Mouse (Mus musculus) C2C12 (cell line): Measurements from ENCODE around the gene Egfr. TPM values are rescaled to one million over a fixed set of nuclear protein-coding genes. Genes with fewer than 3 reads are reported as not detected.

Source experiments
- H3K27me3 ChIP-seq: one replicate; pipeline ENCODE4 v1.6.1; 2011; ENCODE audit not compliant: control insufficient read depth, insufficient read depth, insufficient read length
- H3K36me3 ChIP-seq: one replicate; pipeline ENCODE4 v1.6.1; 2011; ENCODE audit not compliant: control insufficient read depth, insufficient read depth
- H3K4me3 ChIP-seq: one replicate; pipeline ENCODE4 v1.5.1; 2011; ENCODE audit warnings: mild to moderate bottlenecking, control low read depth; ENCODE audit not compliant: poor library complexity, insufficient read depth, severe bottlenecking
- H3K79me2 ChIP-seq: one replicate; pipeline ENCODE4 v1.6.1; 2011; ENCODE audit not compliant: control insufficient read depth, insufficient read depth
- H3K79me3 ChIP-seq: one replicate; pipeline ENCODE4 v1.6.1; 2011; ENCODE audit warnings: low read depth, control low read depth
- H3ac ChIP-seq: one replicate; pipeline ENCODE3; 2011; ENCODE audit warnings: low read depth; ENCODE audit not compliant: control insufficient read depth, insufficient read length
- CEBPB ChIP-seq: IDR thresholded peaks from one replicate; pipeline ENCODE4 v1.6.1; 2011; ENCODE audit warnings: low read depth, mild to moderate bottlenecking, control low read depth, moderate library complexity
- CTCF ChIP-seq: IDR thresholded peaks from one replicate; pipeline ENCODE4 v1.5.1; 2011; ENCODE audit not compliant: control insufficient read depth, insufficient read depth, insufficient read length
- FOSL1 ChIP-seq: IDR thresholded peaks from one replicate; pipeline ENCODE4 v1.8.0; 2011; ENCODE audit warnings: mild to moderate bottlenecking, low read length; ENCODE audit not compliant: poor library complexity, insufficient read depth, severe bottlenecking
- MAX ChIP-seq: IDR thresholded peaks from one replicate; pipeline ENCODE4 v1.6.1; 2011; ENCODE audit warnings: mild to moderate bottlenecking, control low read depth
- MYOD1 ChIP-seq: IDR thresholded peaks from one replicate; pipeline ENCODE4 v1.6.1; 2011; ENCODE audit warnings: low read depth; ENCODE audit not compliant: control insufficient read depth, insufficient read length
- MYOG ChIP-seq: IDR thresholded peaks from one replicate; pipeline ENCODE4 v1.6.1; 2011; ENCODE audit not compliant: control insufficient read depth, insufficient read length; ENCODE audit errors: extremely low read depth
- USF1 ChIP-seq: IDR thresholded peaks from one replicate; pipeline ENCODE4 v1.6.1; 2011; ENCODE audit warnings: low read depth, mild to moderate bottlenecking, control low read depth, moderate library complexity
- long read RNA-seq, 2 experiments: library from polyadenylated mRNA; unstranded; transcript quantifications; one replicate each; pipeline ENCODE4 v2.0.0; 2019 to 2020
- polyA plus RNA-seq: library from polyadenylated mRNA; unstranded; fragments of >200 nt; fragmentation: generic; extraction: Trizol; gene quantifications from one replicate; pipeline ENCODE4 v1.2.1, GENCODE M21; 2012; ENCODE audit warnings: missing spikeins

The Egfr gene
- 3.8 TPM for polyA plus RNA-seq
- long read RNA-seq, experiment 1, partial matches to known transcripts: 1 of 2 reads
- long read RNA-seq, experiment 1, other reads (novel, unspliced or antisense): 1 of 2 reads
- long read RNA-seq, experiment 2, full-length matches to known transcripts: 8 of 13 reads
- long read RNA-seq, experiment 2, partial matches to known transcripts: 3 of 13 reads
- long read RNA-seq, experiment 2, other reads (novel, unspliced or antisense): 2 of 13 reads

- TF ChIP-seq USF1 (no peak), MYOG (no peak), CTCF (no peak), FOSL1 (no peak), CEBPB (no peak), MYOD1 (no peak), MAX (no peak)
- peaks cover 16% of the 10 kb centered on the region for H3K79me2 ChIP-seq
- H3K36me3 ChIP-seq: no peaks in the 10 kb centered on the region
- no peaks in the 10 kb centered on the region for H3K79me3 ChIP-seq
- no peaks in the 10 kb centered on the region for H3K27me3 ChIP-seq
- peak within 1 kb of the TSS; percentile 81 for H3ac ChIP-seq
- peak within 1 kb of the TSS; percentile 52 for H3K4me3 ChIP-seq
These were observed at the start of gene Egfr for GRCm38 (mm10) chr11:16752007-16752348. Gene Egfr (plus strand): TSS chr11:16752203.

- Histone ChIP-seq H3K27me3 (no peaks in the 10 kb centered on the region), H3K79me3 (no peaks in the 10 kb centered on the region), H3K4me3 (no peak overlapping the region), H3ac (no peak overlapping the region), H3K36me3 (no peaks in the 10 kb centered on the region), H3K79me2 (no peaks in the 10 kb centered on the region)
- TF ChIP-seq USF1: no peak
- no peak for TF ChIP-seq CTCF
- no peak for TF ChIP-seq MYOG
- TF ChIP-seq FOSL1: no peak
- TF ChIP-seq MAX: no peak
- no peak for TF ChIP-seq CEBPB
- TF ChIP-seq MYOD1: no peak
These were observed 48.8 kb upstream of the Egfr start for GRCm38 (mm10) chr11:16703221-16703620.

GRCm38 (mm10) chr11:16735083-16735644 lies 16.8 kb upstream of the Egfr start:
- Histone ChIP-seq H3K4me3 (no peak overlapping the region), H3K79me3 (no peaks in the 10 kb centered on the region), H3ac (no peak overlapping the region), H3K79me2 (no peaks in the 10 kb centered on the region), H3K36me3 (no peaks in the 10 kb centered on the region), H3K27me3 (no peaks in the 10 kb centered on the region)
- TF ChIP-seq MAX (peak; percentile 31), MYOD1 (no peak), FOSL1 (peak; percentile 52), USF1 (no peak)

GRCm38 (mm10) chr11:16737323-16737722 lies 14.7 kb upstream of the Egfr start:
- Histone ChIP-seq H3K36me3 (no peaks in the 10 kb centered on the region), H3K4me3 (no peak overlapping the region), H3ac (no peak overlapping the region), H3K79me2 (no peaks in the 10 kb centered on the region), H3K27me3 (no peaks in the 10 kb centered on the region), H3K79me3 (no peaks in the 10 kb centered on the region)
- TF ChIP-seq FOSL1: peak; percentile 52
- no peak for TF ChIP-seq CEBPB

- no peak for TF ChIP-seq USF1
- no peak for TF ChIP-seq FOSL1
- no peak for TF ChIP-seq MAX
- no peak for TF ChIP-seq MYOD1
- TF ChIP-seq CTCF: no peak
- TF ChIP-seq CEBPB: no peak
- no peak for TF ChIP-seq MYOG
- Histone ChIP-seq H3ac (no peak overlapping the region), H3K79me3 (no peaks in the 10 kb centered on the region), H3K79me2 (no peaks in the 10 kb centered on the region), H3K4me3 (no peak overlapping the region), H3K36me3 (no peaks in the 10 kb centered on the region), H3K27me3 (no peaks in the 10 kb centered on the region)
These were observed 13.3 kb upstream of the Egfr start for GRCm38 (mm10) chr11:16738691-16739090.

GRCm38 (mm10) chr11:16739155-16739554 lies 12.8 kb upstream of the Egfr start:
- H3K79me2 ChIP-seq: no peaks in the 10 kb centered on the region
- no peak overlapping the region for H3ac ChIP-seq
- no peak for TF ChIP-seq MYOD1
- H3K27me3 ChIP-seq: no peaks in the 10 kb centered on the region
- no peaks in the 10 kb centered on the region for H3K79me3 ChIP-seq
- no peak overlapping the region for H3K4me3 ChIP-seq
- H3K36me3 ChIP-seq: no peaks in the 10 kb centered on the region
